8 mouse cellular contexts compared by ENCODE assay signal in genomic region chr9:95697808-95698207, GRCm38 (mm10). TPM values are rescaled to one million over a fixed set of nuclear protein-coding genes. Genes with fewer than 3 reads are reported as not detected.
A peak's percentile ranks its signal among the peaks of the same experiment; 100 is the strongest.
DNase-seq lines count a peak whose midpoint lies in the region; ATAC-seq lines count a peak whose summit lies in the region.

No protein-coding gene starts in this region.

- DNase-seq in forebrain, embryonic 14.5 days (ENCODE audit: low spot score): peak; percentile 42
- DNase-seq in limb, embryonic 11.5 days (ENCODE audit: low spot score): peak; percentile 42
- no peak for DNase-seq in limb, embryonic 10.5 days (ENCODE audit: low spot score)
- peak; percentile 57 for DNase-seq in NIH3T3 (ENCODE audit: low read depth)
- peak; percentile 71 for DNase-seq in embryo, embryonic 10.5 days (ENCODE audit: low spot score)
- peak; percentile 72 for DNase-seq in lung, postnatal 36 days
- DNase-seq in yolk sac, embryonic 10.5 days (ENCODE audit: low spot score): no peak

- H3K27me3 ChIP-seq in forebrain, embryonic 14.5 days (replicated peaks; ENCODE audit: control insufficient read depth, insufficient read depth, low read length): no peaks in the 10 kb centered on the region
- no peaks in the 10 kb centered on the region for H3K27me3 ChIP-seq in forebrain, embryonic 16.5 days (replicated peaks; ENCODE audit: control insufficient read depth, insufficient read depth, low read length)
- H3K27me3 ChIP-seq in limb, embryonic 11.5 days (ENCODE audit: control insufficient read depth, insufficient read depth, low read length): no peaks in the 10 kb centered on the region
- no peaks in the 10 kb centered on the region for H3K27me3 ChIP-seq in limb, embryonic 10.5 days (ENCODE audit: low read depth, poor library complexity, severe bottlenecking)

- no peak overlapping the region for H3K27ac ChIP-seq in forebrain, embryonic 14.5 days (ENCODE audit: low read depth, low read length)
- no peak overlapping the region for H3K27ac ChIP-seq in forebrain, embryonic 16.5 days (ENCODE audit: low read length)
- H3K27ac ChIP-seq in limb, embryonic 11.5 days (replicated peaks; ENCODE audit: low read depth, low read length): no peak overlapping the region
- no peak overlapping the region for H3K27ac ChIP-seq in limb, embryonic 10.5 days

- no peak for ATAC-seq in forebrain, embryonic 14.5 days
- no peak for ATAC-seq in forebrain, embryonic 16.5 days
- ATAC-seq in limb, embryonic 11.5 days (ENCODE audit: insufficient number of reproducible peaks, low FRiP score, low TSS enrichment, low read depth): no peak

- H3K4me1 ChIP-seq in forebrain, embryonic 14.5 days (ENCODE audit: control insufficient read depth, insufficient read depth, low read length): no peaks in the 10 kb centered on the region
- no peaks in the 10 kb centered on the region for H3K4me1 ChIP-seq in forebrain, embryonic 16.5 days (replicated peaks; ENCODE audit: control insufficient read depth, insufficient read depth, low read length)
- H3K4me1 ChIP-seq in limb, embryonic 11.5 days (ENCODE audit: control insufficient read depth, insufficient read depth, low read length): peaks cover 8% of the 10 kb centered on the region
- peaks cover 14% of the 10 kb centered on the region for H3K4me1 ChIP-seq in limb, embryonic 10.5 days

- no peaks in the 10 kb centered on the region for H3K36me3 ChIP-seq in forebrain, embryonic 14.5 days (ENCODE audit: control insufficient read depth, insufficient read depth, low read length)
- H3K36me3 ChIP-seq in forebrain, embryonic 16.5 days (ENCODE audit: control insufficient read depth, insufficient read depth): no peaks in the 10 kb centered on the region
- H3K36me3 ChIP-seq in limb, embryonic 11.5 days (ENCODE audit: control insufficient read depth, insufficient read depth, low read length): no peaks in the 10 kb centered on the region
- H3K36me3 ChIP-seq in limb, embryonic 10.5 days: no peaks in the 10 kb centered on the region

- no peak overlapping the region for H3K4me3 ChIP-seq in forebrain, embryonic 14.5 days (ENCODE audit: low read depth, low read length)
- H3K4me3 ChIP-seq in forebrain, embryonic 16.5 days (replicated peaks; ENCODE audit: low read length): no peak overlapping the region
- no peak overlapping the region for H3K4me3 ChIP-seq in limb, embryonic 11.5 days (ENCODE audit: low read depth, low read length)
- H3K4me3 ChIP-seq in limb, embryonic 10.5 days: no peak overlapping the region

- WGBS in forebrain, embryonic 14.5 days: 62% methylated on average over 2 of the region's 2 CpGs
- 56% methylated on average over 2 of the region's 2 CpGs for WGBS in forebrain, embryonic 16.5 days
- WGBS in limb, embryonic 11.5 days: 62% methylated on average over 2 of the region's 2 CpGs
- 65% methylated on average over 2 of the region's 2 CpGs for WGBS in limb, embryonic 10.5 days

- no peaks in the 10 kb centered on the region for H3K9me3 ChIP-seq in forebrain, embryonic 14.5 days (replicated peaks; ENCODE audit: control insufficient read depth, low read length)
- 0 out of 2 replicates have a peak, but pooled peaks cover 2% of the 10 kb centered on the region for H3K9me3 ChIP-seq in forebrain, embryonic 16.5 days (ENCODE audit: control insufficient read depth, low read length)
- no peaks in the 10 kb centered on the region for H3K9me3 ChIP-seq in limb, embryonic 11.5 days (ENCODE audit: control insufficient read depth, low read length)
- no peaks in the 10 kb centered on the region for H3K9me3 ChIP-seq in limb, embryonic 10.5 days (replicated peaks)

- no peak overlapping the region for H3K4me2 ChIP-seq in forebrain, embryonic 14.5 days (ENCODE audit: low read length)
- no peak overlapping the region for H3K4me2 ChIP-seq in forebrain, embryonic 16.5 days (ENCODE audit: low read length)
- H3K4me2 ChIP-seq in limb, embryonic 11.5 days (ENCODE audit: low read depth, severe bottlenecking): no peak overlapping the region

- no peak overlapping the region for H3K9ac ChIP-seq in forebrain, embryonic 14.5 days (ENCODE audit: low read length)
- no peak overlapping the region for H3K9ac ChIP-seq in forebrain, embryonic 16.5 days (replicated peaks; ENCODE audit: low read depth, low read length)
- H3K9ac ChIP-seq in limb, embryonic 11.5 days (ENCODE audit: low read length): no peak overlapping the region

RNA-seq across cellular contexts. Expression of gene Trpc1, which starts 52.4 kb away (rescaled TPM):
- 4.5 and 4.6 TPM in 2 replicates for polyA plus RNA-seq in forebrain, embryonic 14.5 days (2014; fragmentation: Nextera tagmentation; extraction: Ambion mirVana)
- polyA plus RNA-seq in forebrain, embryonic 16.5 days (2015; fragmentation: Nextera tagmentation; extraction: Ambion mirVana): 6.2 and 6.4 TPM in 2 replicates
- 1.3 and 1.6 TPM in 2 replicates for polyA plus RNA-seq in limb, embryonic 11.5 days (2014; fragmentation: Nextera tagmentation; extraction: Ambion mirVana)
- 0.90 and 1.4 TPM in 2 replicates for polyA plus RNA-seq in limb, embryonic 10.5 days (2016; fragmentation: Nextera tagmentation; extraction: Ambion mirVana)

Comparison
In these comparisons a context has a peak if more than half of its experiments do, and no peak if none do; other contexts are left out.
1. DNase-seq: peak in forebrain, embryonic 14.5 days (single experiment), limb, embryonic 11.5 days (single experiment), NIH3T3 (single experiment), embryo, embryonic 10.5 days (single experiment) and lung, postnatal 36 days (single experiment); none in limb, embryonic 10.5 days (single experiment) and yolk sac, embryonic 10.5 days (single experiment).